Mouse (Mus musculus): Measurements from ENCODE around the gene Nol3.

GRCm38 (mm10) chr8:105304325-105305210 lies 28.6 kb downstream of the Nol3 start:
- TF ChIP-seq CTCF (IDR thresholded peaks at IDR 0.05; ENCODE audit: borderline replicate concordance, control insufficient read depth, extremely low read depth, insufficient read depth, low read length, poor library complexity) (no peak), POLR2A (IDR thresholded peaks at IDR 0.05; ENCODE audit: control insufficient read depth, extremely low read depth, insufficient read depth, low read length, poor library complexity) (no peak)
